Mouse (Mus musculus) myocyte (in vitro differentiated cells): ENCODE results near the gene Rheb.

Experiments
- CEBPB ChIP-seq: IDR thresholded peaks from 2 replicates; pipeline ENCODE4 v1.6.1; 2011; ENCODE audit warnings: mild to moderate bottlenecking, moderate library complexity; ENCODE audit not compliant: poor library complexity, insufficient read depth, severe bottlenecking
- MAX ChIP-seq: IDR thresholded peaks from one replicate; pipeline ENCODE4 v1.6.1; 2011; ENCODE audit warnings: low read depth, mild to moderate bottlenecking, control low read depth
- MYOD1 ChIP-seq, 3 experiments: IDR thresholded peaks; one replicate each; pipeline ENCODE4 v1.6.1; 2011; ENCODE audit warnings: control low read depth in 2 of 3, low read depth in 2 of 3, mild to moderate bottlenecking in 2 of 3, moderate library complexity in 1 of 3; ENCODE audit not compliant: insufficient read length in 2 of 3, control insufficient read depth in 1 of 3
- MYOG ChIP-seq, 3 experiments: IDR thresholded peaks; one replicate each; pipeline ENCODE4 v1.6.1; 2011; ENCODE audit warnings: control low read depth in 2 of 3, low read depth in 2 of 3, mild to moderate bottlenecking in 2 of 3; ENCODE audit not compliant: insufficient read length in 2 of 3, control insufficient read depth in 1 of 3, insufficient read depth in 1 of 3
- POLR2A ChIP-seq: IDR thresholded peaks from one replicate; pipeline ENCODE4 v1.6.1; 2011; ENCODE audit warnings: low read depth, mild to moderate bottlenecking, control low read depth, moderate library complexity; ENCODE audit not compliant: insufficient read length
- POLR2AphosphoS2 ChIP-seq: IDR thresholded peaks from one replicate; pipeline ENCODE4 v1.6.1; 2011; ENCODE audit warnings: low read depth, control low read depth; ENCODE audit not compliant: insufficient read length
- SRF ChIP-seq: IDR thresholded peaks from one replicate; pipeline ENCODE4 v1.6.1; 2011; ENCODE audit warnings: low read depth; ENCODE audit not compliant: control insufficient read depth, insufficient read length
- TCF12 ChIP-seq: IDR thresholded peaks from one replicate; pipeline ENCODE4 v1.6.1; 2011; ENCODE audit warnings: mild to moderate bottlenecking, control low read depth; ENCODE audit not compliant: poor library complexity, insufficient read depth, severe bottlenecking
- TCF3 ChIP-seq: IDR thresholded peaks from one replicate; pipeline ENCODE4 v1.6.1; 2011; ENCODE audit warnings: low read depth, control low read depth; ENCODE audit not compliant: insufficient read length
- USF1 ChIP-seq: IDR thresholded peaks from one replicate; pipeline ENCODE4 v1.6.1; 2011; ENCODE audit warnings: low read depth, mild to moderate bottlenecking, control low read depth, moderate library complexity

GRCm38 (mm10) chr5:24888874-24889591 is 46.6 kb upstream of the Rheb start:
- TF ChIP-seq POLR2A (no peak), POLR2AphosphoS2 (no peak), MYOG (IDR thresholded peaks at IDR 0.05; ENCODE audit: control insufficient read depth in 1 of 3, insufficient read depth in 1 of 3, insufficient read length in 2 of 3, low read depth in 2 of 3) (no peak), MAX (no peak), TCF12 (no peak), SRF (no peak), CEBPB (no peak), USF1 (no peak), TCF3 (no peak), MYOD1 (IDR thresholded peaks at IDR 0.05; ENCODE audit: control insufficient read depth in 1 of 3, insufficient read length in 2 of 3, low read depth in 2 of 3) (no peak)
